ENCODE assay signal across 8 mouse cellular contexts in the genomic region with DNA sequence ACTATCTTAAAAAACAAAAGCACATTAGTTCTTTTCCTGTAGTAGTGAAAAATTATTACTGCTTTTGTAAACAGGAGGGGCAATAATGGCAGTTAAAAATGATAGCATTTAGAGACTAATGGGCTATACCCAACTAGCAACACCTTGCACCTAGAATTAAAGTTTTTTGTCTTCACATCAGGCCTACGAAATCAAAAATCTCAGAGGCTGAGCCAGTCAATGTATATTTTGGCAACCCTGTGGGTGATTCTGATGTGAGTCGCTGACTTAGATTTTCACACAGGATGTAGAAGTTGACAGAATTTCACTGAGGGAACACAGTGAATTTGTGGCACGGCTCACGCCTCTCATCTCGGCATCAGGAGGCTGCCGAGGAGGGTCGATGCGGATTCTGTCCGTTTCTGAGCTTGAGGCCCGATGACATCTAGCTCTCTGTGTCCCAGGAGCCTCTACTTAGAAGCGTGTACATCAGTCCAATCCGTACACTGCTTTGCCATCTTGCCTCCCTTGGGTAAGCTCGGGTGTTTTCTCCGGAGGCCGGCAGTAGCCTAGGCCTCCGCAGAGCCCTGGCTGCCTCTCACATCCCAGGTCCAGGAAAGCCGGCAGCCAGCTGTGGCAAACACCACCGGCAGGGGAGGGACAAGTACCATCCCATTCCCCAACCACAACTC. TPM values are rescaled to one million over a fixed set of nuclear protein-coding genes. Genes with fewer than 3 reads are reported as not detected.
A peak's percentile ranks its signal among the peaks of the same experiment; 100 is the strongest.
DNase-seq lines count a peak whose midpoint lies in the region; ATAC-seq and TF ChIP-seq lines count a peak whose summit lies in the region.

No protein-coding gene starts in this region.

- H3K27ac ChIP-seq in lung, embryonic 16.5 days (ENCODE audit: low read length), result peak overlapping the region; percentile 97
- peak overlapping the region; percentile 99 for H3K27ac ChIP-seq in embryonic fibroblast, embryonic 13.5 days (ENCODE audit: insufficient read depth, low read length)
- peak overlapping the region; percentile 90 for H3K27ac ChIP-seq in limb, embryonic 13.5 days
- peak overlapping the region; percentile 93 for H3K27ac ChIP-seq in stomach, embryonic 14.5 days (ENCODE audit: low read length)

- no peak for TF ChIP-seq POLR2A in embryonic fibroblast, embryonic 13.5 days (IDR thresholded peaks at IDR 0.05; ENCODE audit: low read depth, low read length)

- H3K4me3 ChIP-seq in lung, embryonic 16.5 days (ENCODE audit: low read length), result peak overlapping the region; percentile 97
- H3K4me3 ChIP-seq in embryonic fibroblast, embryonic 13.5 days (ENCODE audit: insufficient read depth, low read length), result peak overlapping the region; percentile 92
- H3K4me3 ChIP-seq in limb, embryonic 13.5 days, result peak overlapping the region; percentile 64
- H3K4me3 ChIP-seq in stomach, embryonic 14.5 days (ENCODE audit: low read depth, low read length), result peak overlapping the region; percentile 85

- DNase-seq in lung, postnatal 14 days, result no peak
- DNase-seq in spleen, postnatal 36 days (ENCODE audit: low spot score in 2 of 2), result no peak
- DNase-seq in embryo, embryonic 10.5 days (ENCODE audit: low spot score), result no peak
- no peak for DNase-seq in thymus, postnatal 10 days (ENCODE audit: low spot score in 2 of 2)

- H3K4me1 ChIP-seq in lung, embryonic 16.5 days (replicated peaks; ENCODE audit: control insufficient read depth, insufficient read depth, low read length), result peaks cover 7% of the 10 kb centered on the region
- peaks cover 2% of the 10 kb centered on the region; the same call in 1 of the 2 replicates for H3K4me1 ChIP-seq in embryonic fibroblast, embryonic 13.5 days (ENCODE audit: control insufficient read depth, insufficient read depth, low read length)
- H3K4me1 ChIP-seq in limb, embryonic 13.5 days, result peaks cover 25% of the 10 kb centered on the region
- peaks cover 15% of the 10 kb centered on the region for H3K4me1 ChIP-seq in stomach, embryonic 14.5 days (ENCODE audit: control insufficient read depth, insufficient read depth, low read length)

- no peaks in the 10 kb centered on the region for H3K9me3 ChIP-seq in lung, embryonic 16.5 days (ENCODE audit: control insufficient read depth, low read length)
- no peaks in the 10 kb centered on the region for H3K9me3 ChIP-seq in limb, embryonic 13.5 days
- no peaks in the 10 kb centered on the region for H3K9me3 ChIP-seq in stomach, embryonic 14.5 days (ENCODE audit: control insufficient read depth, low read depth, low read length)

- TF ChIP-seq CTCF in embryonic fibroblast, embryonic 13.5 days (IDR thresholded peaks at IDR 0.05; ENCODE audit: borderline replicate concordance, insufficient read depth, low read length), result no peak

- ATAC-seq in lung, embryonic 16.5 days (ENCODE audit: low read depth), result peak; percentile 63
- ATAC-seq in limb, embryonic 13.5 days (ENCODE audit: low FRiP score, low read depth), result no peak; the same call in 1 of the 2 replicates
- peak; percentile 35; the same call in 1 of the 2 replicates for ATAC-seq in stomach, embryonic 14.5 days (ENCODE audit: insufficient number of reproducible peaks, insufficient read depth, low FRiP score, low read depth)

- no peaks in the 10 kb centered on the region for H3K27me3 ChIP-seq in lung, embryonic 16.5 days (ENCODE audit: control insufficient read depth, insufficient read depth, low read depth, low read length)
- H3K27me3 ChIP-seq in limb, embryonic 13.5 days, result no peaks in the 10 kb centered on the region
- H3K27me3 ChIP-seq in stomach, embryonic 14.5 days (ENCODE audit: control insufficient read depth, insufficient read depth, low read length), result no peaks in the 10 kb centered on the region

- H3K9ac ChIP-seq in lung, embryonic 16.5 days (ENCODE audit: low read length), result peak overlapping the region; percentile 90
- peak overlapping the region; percentile 86 for H3K9ac ChIP-seq in limb, embryonic 13.5 days
- peak overlapping the region; percentile 89 for H3K9ac ChIP-seq in stomach, embryonic 14.5 days (replicated peaks; ENCODE audit: low read depth, low read length)

- H3K4me2 ChIP-seq in lung, embryonic 16.5 days (ENCODE audit: low read depth, low read length), result peak overlapping the region; percentile 59
- peak overlapping the region; percentile 82 for H3K4me2 ChIP-seq in limb, embryonic 13.5 days (replicated peaks)
- H3K4me2 ChIP-seq in stomach, embryonic 14.5 days (replicated peaks; ENCODE audit: low read depth, low read length), result peak overlapping the region; percentile 76

- WGBS in lung, embryonic 16.5 days, result 2% methylated on average over 18 of the region's 18 CpGs
- 2% methylated on average over 18 of the region's 18 CpGs for whole genome bisulfite sequencing in limb, embryonic 13.5 days
- 2% methylated on average over 18 of the region's 18 CpGs for WGBS in stomach, embryonic 14.5 days

- H3K36me3 ChIP-seq in lung, embryonic 16.5 days (ENCODE audit: control insufficient read depth, insufficient read depth, low read length), result peaks cover 17% of the 10 kb centered on the region
- peaks cover 28% of the 10 kb centered on the region for H3K36me3 ChIP-seq in limb, embryonic 13.5 days
- H3K36me3 ChIP-seq in stomach, embryonic 14.5 days (ENCODE audit: control insufficient read depth, insufficient read depth, low read length), result peaks cover 33% of the 10 kb centered on the region

RNA-seq across cellular contexts. Expression of a gene that starts 0.6 kb away (rescaled TPM):
- polyA plus RNA-seq in lung, embryonic 16.5 days (2015; fragmentation: Nextera tagmentation; extraction: Ambion mirVana), result 27.9 and 28.5 TPM in 2 replicates
- polyA plus RNA-seq in embryonic fibroblast, embryonic 13.5 days (2011; ENCODE audit: insufficient read length, low read depth, missing spikeins), result 26.9 and 39.7 TPM in 2 replicates
- 19.3 and 23.7 TPM in 2 replicates for polyA plus RNA-seq in limb, embryonic 13.5 days (2015; fragmentation: Nextera tagmentation; extraction: Ambion mirVana)
- 30.7 and 32.3 TPM in 2 replicates for polyA plus RNA-seq in stomach, embryonic 14.5 days (2014; fragmentation: Nextera tagmentation; extraction: Ambion mirVana)

RNA-seq across cellular contexts. Expression of a gene that starts 0.9 kb away (rescaled TPM):
- polyA plus RNA-seq in lung, embryonic 16.5 days (2015; fragmentation: Nextera tagmentation; extraction: Ambion mirVana), result 1,101 and 1,112 TPM in 2 replicates
- polyA plus RNA-seq in embryonic fibroblast, embryonic 13.5 days (2011; ENCODE audit: insufficient read length, low read depth, missing spikeins), result 1,951 and 2,046 TPM in 2 replicates
- 1,136 and 1,154 TPM in 2 replicates for polyA plus RNA-seq in limb, embryonic 13.5 days (2015; fragmentation: Nextera tagmentation; extraction: Ambion mirVana)
- 1,335 and 1,376 TPM in 2 replicates for polyA plus RNA-seq in stomach, embryonic 14.5 days (2014; fragmentation: Nextera tagmentation; extraction: Ambion mirVana)

RNA-seq across cellular contexts. Expression of a gene that starts 6.8 kb away (rescaled TPM):
- 28.5 and 34.2 TPM in 2 replicates for polyA plus RNA-seq in lung, embryonic 16.5 days (2015; fragmentation: Nextera tagmentation; extraction: Ambion mirVana)
- 17.8 and 22.1 TPM in 2 replicates for polyA plus RNA-seq in embryonic fibroblast, embryonic 13.5 days (2011; ENCODE audit: insufficient read length, low read depth, missing spikeins)
- 30.4 and 30.5 TPM in 2 replicates for polyA plus RNA-seq in limb, embryonic 13.5 days (2015; fragmentation: Nextera tagmentation; extraction: Ambion mirVana)
- polyA plus RNA-seq in stomach, embryonic 14.5 days (2014; fragmentation: Nextera tagmentation; extraction: Ambion mirVana), result 27.9 and 28.0 TPM in 2 replicates

RNA-seq across cellular contexts. Expression of a gene that starts 55.3 kb away (rescaled TPM):
- polyA plus RNA-seq in lung, embryonic 16.5 days (2015; fragmentation: Nextera tagmentation; extraction: Ambion mirVana), result not detected in 2 replicates
- not detected in 2 replicates for polyA plus RNA-seq in embryonic fibroblast, embryonic 13.5 days (2011; ENCODE audit: insufficient read length, low read depth, missing spikeins)
- polyA plus RNA-seq in limb, embryonic 13.5 days (2015; fragmentation: Nextera tagmentation; extraction: Ambion mirVana), result not detected in 2 replicates
- polyA plus RNA-seq in stomach, embryonic 14.5 days (2014; fragmentation: Nextera tagmentation; extraction: Ambion mirVana), result not detected in 2 replicates
